Mouse (Mus musculus) MEL (cell line): ENCODE results near the gene Gm10961.

Source experiments
- CHD2 ChIP-seq: IDR thresholded peaks from 2 replicates; pipeline ENCODE4 v1.6.1; 2011; ENCODE audit warnings: low read length, improper control_type of control experiment
- CTCF ChIP-seq, 3 experiments: IDR thresholded peaks in 2 of 3; conservative IDR thresholded peaks in 1 of 3; 2 replicates each; pipeline ENCODE4 v1.5.1; 2011 to 2012; ENCODE audit warnings: low read length in 3 of 3, low read depth in 2 of 3, mild to moderate bottlenecking in 2 of 3, improper control_type of control experiment in 1 of 3, inconsistent platforms in 1 of 3, mixed read lengths in 1 of 3, moderate library complexity in 1 of 3; ENCODE audit not compliant: control insufficient read depth in 1 of 3, insufficient read depth in 1 of 3, poor library complexity in 1 of 3, severe bottlenecking in 1 of 3
- GATA1 ChIP-seq: IDR thresholded peaks from 2 replicates; pipeline ENCODE4 v1.6.1; 2011; ENCODE audit warnings: low read depth, low read length, improper control_type of control experiment
- KAT2A ChIP-seq: conservative IDR thresholded peaks from 2 replicates; pipeline ENCODE4 v1.6.1; 2012; ENCODE audit warnings: low read depth, low read length, improper control_type of control experiment, inconsistent platforms
- MAX ChIP-seq: IDR thresholded peaks from 2 replicates; pipeline ENCODE4 v1.6.1; 2011; ENCODE audit warnings: low read length, improper control_type of control experiment
- POLR2A ChIP-seq, 2 experiments: IDR thresholded peaks; 2 replicates each; pipeline ENCODE4 v1.6.1; 2011 to 2012; ENCODE audit warnings: low read length in 2 of 2, mild to moderate bottlenecking in 2 of 2, control low read depth in 1 of 2, improper control_type of control experiment in 1 of 2, low read depth in 1 of 2, moderate library complexity in 1 of 2; ENCODE audit not compliant: control insufficient read depth in 1 of 2, insufficient read depth in 1 of 2, poor library complexity in 1 of 2
- SIN3A ChIP-seq: IDR thresholded peaks from 2 replicates; pipeline ENCODE4 v1.6.1; 2012; ENCODE audit warnings: low read length, improper control_type of control experiment, inconsistent platforms
- SMC3 ChIP-seq: IDR thresholded peaks from 2 replicates; pipeline ENCODE4 v1.6.1; 2011; ENCODE audit warnings: low read depth, low read length, improper control_type of control experiment

DNA sequence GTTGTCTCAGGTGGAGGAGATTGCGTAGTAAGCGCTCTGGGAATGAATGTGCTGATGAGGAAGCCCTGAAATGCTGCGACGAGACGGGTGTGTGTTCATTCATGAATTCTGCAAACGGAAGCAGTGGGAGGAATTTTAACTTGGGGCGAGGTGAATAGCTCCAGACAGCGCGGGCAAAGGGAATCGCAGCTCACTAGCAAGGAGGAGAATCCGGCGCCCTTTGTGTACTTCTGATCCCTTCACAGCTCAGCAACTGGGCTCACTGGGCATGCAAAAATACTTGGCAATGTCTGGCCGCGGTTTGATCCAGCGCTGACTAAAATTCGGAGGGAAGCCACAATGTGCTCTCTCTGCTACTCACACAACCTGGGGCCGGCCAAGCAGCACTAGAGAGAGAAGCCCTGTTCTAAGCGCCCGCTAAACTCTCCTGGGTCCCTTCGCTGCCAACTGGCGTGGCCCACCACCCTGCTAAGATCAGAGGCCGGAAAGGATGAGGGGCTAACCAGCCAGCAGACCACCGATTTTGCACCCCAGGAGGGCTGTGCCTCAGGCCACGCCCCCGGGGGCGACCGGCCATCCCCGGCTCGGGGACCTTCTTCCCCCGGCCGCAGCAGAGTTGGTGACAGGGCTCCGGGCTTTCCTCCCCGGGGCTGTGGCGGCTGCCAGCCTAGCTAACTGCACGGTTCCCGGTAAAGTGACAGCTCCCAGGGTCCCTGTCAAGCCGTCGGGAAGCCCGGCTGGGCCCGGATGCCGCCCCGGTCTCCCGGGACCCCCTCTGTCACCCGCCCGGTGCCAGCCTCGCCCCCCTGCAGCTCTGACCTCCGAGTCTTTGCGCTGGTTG, at the start of gene Gm10961:
- TF ChIP-seq CHD2, result no peak
- TF ChIP-seq SIN3A, result no peak
- no peak for TF ChIP-seq POLR2A (IDR thresholded peaks at IDR 0.05; ENCODE audit: control insufficient read depth in 1 of 2, insufficient read depth in 1 of 2, low read depth in 1 of 2, low read length in 2 of 2, poor library complexity in 1 of 2)
- TF ChIP-seq MAX, result no peak
- TF ChIP-seq CTCF (IDR thresholded peaks at IDR 0.05 in 2 of 3, conservative IDR thresholded peaks at IDR 0.05 in 1 of 3; ENCODE audit: control insufficient read depth in 1 of 3, insufficient read depth in 1 of 3, low read depth in 2 of 3, low read length in 3 of 3, poor library complexity in 1 of 3, severe bottlenecking in 1 of 3), result no peak
- TF ChIP-seq SMC3, result no peak
- no peak for TF ChIP-seq KAT2A
- TF ChIP-seq GATA1, result no peak
